Mouse (Mus musculus) gastrocnemius, adult 2 months (tissue): ENCODE measurements at regions not wholly inside any gene's neighbourhood (a gene's known extent, or its start where the extent isn't known, plus 50 kb on each side); places are given as distances from the start of the nearest gene placed in this dataset.
"Not testable (repeated sequence)": the region's sequence is repeated elsewhere in the genome, so short reads cannot be mapped to it uniquely, and the experiment has no call there.

ENCODE experiments used
- DNase-seq: peaks from one replicate; pipeline ENCODE4 v3.0.0; 2022
- H3K27ac ChIP-seq: fragments of 200-600 bp; 2 replicates; pipeline ENCODE4 v1.8.1; 2022; ENCODE audit warnings: mild to moderate bottlenecking
- H3K4me3 ChIP-seq: fragments of 200-600 bp; 2 replicates; pipeline ENCODE4 v1.8.1; 2022; ENCODE audit warnings: mild to moderate bottlenecking, moderate library complexity
- CTCF ChIP-seq: fragments of 200-600 bp; IDR thresholded peaks from 2 replicates; pipeline ENCODE4 v1.8.1; 2022; ENCODE audit warnings: antibody characterized with exemption, mild to moderate bottlenecking, moderate library complexity
- intact Hi-C: fragments of 180-260 bp; cut with DNase I; formaldehyde crosslinking; loops from one replicate; pipeline ENCODE4 v1.15.1; 2025

GRCm38 (mm10) chr6:107059001-107059765, 259.3 kb upstream of the Crbn start:
- Histone ChIP-seq H3K4me3 (no peak overlapping the region), H3K27ac (no peak overlapping the region)
- intact Hi-C loops: no loop called here
- DNase-seq: no peak
- no peak for TF ChIP-seq CTCF

DNA sequence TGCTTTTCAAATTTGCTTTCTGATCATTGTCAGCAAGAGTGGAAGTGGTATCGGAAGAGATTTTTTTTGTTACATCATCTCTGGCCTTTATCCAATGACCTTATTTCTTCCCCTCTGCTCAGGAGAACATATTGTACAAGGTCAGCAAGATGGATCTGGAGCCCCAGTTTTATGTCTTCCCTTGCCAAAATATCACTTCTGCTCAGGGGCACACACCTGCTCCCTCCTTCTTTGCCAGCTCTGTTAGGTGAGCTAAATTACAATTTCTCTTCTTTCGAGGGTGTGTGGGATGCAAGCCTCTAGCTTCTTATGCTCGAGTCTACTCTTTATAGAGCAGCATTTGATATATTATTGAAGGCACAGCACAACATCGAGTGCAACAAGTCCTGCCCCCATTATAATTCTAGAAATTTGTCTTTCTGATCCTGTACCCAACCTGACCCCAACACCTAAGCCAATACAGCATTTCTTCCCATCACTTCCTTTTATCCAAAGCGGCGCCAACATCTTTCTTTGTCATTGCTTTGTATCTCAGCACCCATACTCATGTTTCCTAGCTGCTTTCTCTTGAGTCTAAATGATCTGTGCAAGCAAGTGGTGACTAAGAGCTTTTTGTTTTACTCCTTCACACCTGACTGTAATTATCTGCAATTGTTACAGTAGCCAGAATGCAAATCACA, 263.1 kb upstream of the Crbn start:
- H3K4me3 ChIP-seq: no peak overlapping the region

DNA sequence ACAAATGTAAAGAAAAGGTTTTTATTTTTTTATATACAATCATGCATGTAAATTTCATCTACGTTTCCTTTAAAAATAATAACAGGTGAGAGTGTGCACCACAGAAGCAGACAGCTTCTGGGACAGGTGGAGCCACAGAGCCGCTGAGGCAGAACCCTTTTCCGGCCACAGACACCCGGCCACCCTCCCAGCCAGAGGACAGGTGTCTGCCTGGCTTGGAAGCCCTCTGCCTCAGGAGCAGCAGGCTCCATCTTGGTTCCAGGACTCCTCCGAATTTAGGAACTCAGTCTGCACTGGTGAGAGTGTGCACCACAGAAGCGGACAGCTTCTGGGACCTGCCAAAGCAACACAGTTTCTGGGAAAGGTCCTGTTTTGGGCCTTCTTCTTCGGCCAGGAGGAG, 270.6 kb upstream of the Crbn start:
- Histone ChIP-seq H3K27ac (no peak overlapping the region), H3K4me3 (no peak overlapping the region)
- no peak for TF ChIP-seq CTCF
- intact Hi-C loops: no loop called here
- no peak for DNase-seq

More for the DNA sequence above, 263.1 kb upstream of the Crbn start:
- no peak overlapping the region for H3K27ac ChIP-seq
- TF ChIP-seq CTCF: no peak
- intact Hi-C loops: no loop called here
- DNase-seq: no peak

GRCm38 (mm10) chr6:107092600-107092999, 292.7 kb upstream of the Crbn start:
- no peak for TF ChIP-seq CTCF
- intact Hi-C loops: no loop called here
- Histone ChIP-seq H3K4me3 (no peak overlapping the region), H3K27ac (no peak overlapping the region)
- DNase-seq: no peak

DNA sequence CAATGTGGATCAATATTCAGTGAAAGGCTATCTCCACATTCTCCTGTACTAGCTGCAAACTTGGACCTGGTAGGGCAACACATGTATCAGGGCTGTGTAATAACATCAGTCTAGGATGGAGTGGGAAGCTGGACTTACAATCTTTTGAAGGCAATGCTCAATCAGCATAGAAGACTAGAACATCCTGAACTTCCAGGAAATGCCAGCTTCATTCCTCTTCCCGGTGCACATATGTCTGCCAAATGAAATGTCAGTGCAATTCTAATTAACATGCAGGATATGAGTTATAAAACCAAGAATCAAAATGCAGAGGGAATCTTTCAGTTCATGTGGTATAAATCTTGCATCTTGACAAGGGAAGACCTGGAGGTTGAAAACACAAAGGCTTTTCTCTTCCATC, 328.8 kb upstream of the Crbn start:
- no peak overlapping the region for H3K27ac ChIP-seq
- TF ChIP-seq CTCF: no peak
- DNase-seq: no peak
- H3K4me3 ChIP-seq: no peak overlapping the region
- intact Hi-C loops: no loop called here

- H3K27ac ChIP-seq: no peak overlapping the region
- no peak for DNase-seq
- H3K4me3 ChIP-seq: no peak overlapping the region
- intact Hi-C loops: no loop called here
- no peak for TF ChIP-seq CTCF
Measured at GRCm38 (mm10) chr6:107167736-107168491, 361.7 kb upstream of the Lrrn1 start.

DNA sequence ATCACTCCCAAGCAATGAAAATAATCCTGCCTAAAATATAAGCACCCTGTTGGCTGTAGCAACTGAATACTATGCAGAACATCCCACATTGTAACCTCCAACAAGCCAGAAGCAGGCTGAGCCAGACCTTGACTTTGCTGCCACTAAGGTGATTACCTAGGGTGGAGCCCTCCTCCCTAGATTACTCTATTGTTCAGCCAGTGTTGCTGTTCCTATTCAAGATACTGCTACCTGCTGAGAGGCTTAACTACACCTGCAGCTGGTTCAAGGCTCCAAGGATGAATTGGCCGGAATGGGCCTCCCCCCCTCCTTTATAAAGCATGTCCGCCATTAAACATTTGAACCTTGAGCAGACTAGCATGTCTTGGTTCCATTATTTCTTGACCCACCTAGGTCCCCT, 311.3 kb upstream of the Lrrn1 start:
- Histone ChIP-seq H3K27ac (no peak overlapping the region), H3K4me3 (no peak overlapping the region)
- no peak for TF ChIP-seq CTCF
- intact Hi-C loops: no loop called here
- DNase-seq: no peak

- no peak for TF ChIP-seq CTCF
- DNase-seq: no peak
- no peak overlapping the region for H3K27ac ChIP-seq
- H3K4me3 ChIP-seq: no peak overlapping the region
- intact Hi-C loops: no loop called here
Measured at GRCm38 (mm10) chr6:107218721-107219120, 310.8 kb upstream of the Lrrn1 start.

DNA sequence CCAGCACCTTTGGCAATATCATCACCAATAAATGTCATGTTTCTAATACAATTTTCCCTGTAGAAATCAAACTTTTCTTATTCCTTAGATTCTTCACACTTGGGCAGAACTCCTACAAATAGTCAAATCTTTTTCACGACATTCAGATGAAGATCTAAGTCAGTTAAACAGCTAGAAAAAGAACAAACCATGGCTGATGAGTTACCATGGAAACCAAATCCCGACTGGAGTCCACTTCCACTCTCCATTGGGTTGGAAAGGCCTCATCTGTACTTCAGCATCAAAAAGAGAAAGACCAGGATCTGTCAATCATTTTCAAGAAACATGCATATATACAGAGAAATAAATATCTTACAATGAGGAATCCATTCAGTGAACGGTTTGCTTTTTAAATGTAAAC, 307.0 kb upstream of the Lrrn1 start:
- Histone ChIP-seq H3K27ac (no peak overlapping the region), H3K4me3 (no peak overlapping the region)
- no peak for TF ChIP-seq CTCF
- DNase-seq: no peak
- intact Hi-C loops: no loop called here

- H3K27ac ChIP-seq, intact Hi-C loops, DNase-seq, H3K4me3 ChIP-seq: not testable (repeated sequence)
Measured at GRCm38 (mm10) chr6:107229843-107230242, 299.7 kb upstream of the Lrrn1 start.

DNA sequence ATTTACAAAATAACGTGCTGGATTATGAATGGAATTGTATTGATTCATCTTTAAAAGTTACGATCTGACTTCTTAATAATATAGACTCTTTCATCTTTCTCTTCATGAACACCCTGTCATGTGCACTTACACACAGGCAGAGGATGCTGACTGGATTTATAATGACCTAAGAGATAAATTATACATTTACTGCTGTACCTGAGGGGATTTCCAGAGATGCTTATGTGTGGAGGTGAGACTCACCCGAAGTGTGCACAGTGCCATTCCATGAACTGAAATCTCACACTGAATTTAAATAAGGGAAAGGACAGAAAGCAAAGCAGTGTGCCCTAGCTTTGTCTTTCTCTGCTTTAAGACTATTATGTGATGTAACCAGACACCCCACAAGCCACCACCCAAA, 291.9 kb upstream of the Lrrn1 start:
- Histone ChIP-seq H3K4me3 (no peak overlapping the region), H3K27ac (no peak overlapping the region)
- intact Hi-C loops: no loop called here
- no peak for TF ChIP-seq CTCF
- DNase-seq: no peak

DNA sequence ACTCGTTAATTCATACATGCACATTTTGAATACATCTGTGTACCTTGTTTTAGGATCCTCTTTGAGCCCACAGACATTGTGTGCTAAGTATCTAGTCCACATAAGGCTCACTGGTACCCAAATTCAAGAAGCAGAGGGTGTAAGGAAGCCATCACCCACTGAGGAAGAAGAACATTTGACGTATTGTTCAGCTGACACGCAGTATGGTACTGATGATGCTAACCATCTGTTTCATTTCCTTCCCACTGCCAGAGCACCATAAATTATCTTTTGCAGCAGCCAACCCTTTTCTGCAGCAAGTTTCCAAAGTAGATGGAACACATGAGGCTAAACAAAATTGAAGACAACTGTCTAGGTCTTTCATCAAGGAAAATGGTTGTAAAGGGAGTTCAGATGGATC, 285.6 kb upstream of the Lrrn1 start:
- Histone ChIP-seq H3K4me3 (no peak overlapping the region), H3K27ac (no peak overlapping the region)
- no peak for DNase-seq
- intact Hi-C loops: no loop called here
- TF ChIP-seq CTCF: no peak

DNA sequence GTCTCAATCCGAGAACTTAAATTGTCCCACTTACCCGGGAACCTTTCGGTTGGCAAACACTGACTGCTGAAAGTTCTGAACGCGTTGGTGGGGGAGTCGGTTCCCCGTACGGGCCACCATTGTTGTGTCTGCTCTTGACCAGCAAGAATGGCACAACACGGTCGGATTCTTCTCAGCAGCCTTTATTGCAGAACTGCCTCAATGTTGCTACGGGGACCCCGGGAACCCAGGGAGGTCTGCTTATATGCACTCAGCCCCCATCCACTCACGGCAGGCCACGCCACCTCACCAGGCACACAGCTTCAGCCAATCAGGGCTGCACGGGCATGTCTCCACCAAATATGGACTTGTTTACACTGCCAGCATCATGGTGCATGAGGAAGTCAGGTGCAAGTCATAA, 249.2 kb upstream of the Lrrn1 start:
- no peak for DNase-seq
- Histone ChIP-seq H3K4me3 (no peak overlapping the region), H3K27ac (no peak overlapping the region)
- intact Hi-C loops: no loop called here
- TF ChIP-seq CTCF: no peak
